Mouse (Mus musculus): ENCODE measurements around the gene Aacs. TPM values are rescaled to one million over a fixed set of nuclear protein-coding genes. Genes with fewer than 3 reads are reported as not detected.

Aacs gene
- polyA plus RNA-seq, 1 experiment, result 51.0 TPM

- TF ChIP-seq CTCF (IDR thresholded peaks at IDR 0.05; ENCODE audit: borderline replicate concordance, control insufficient read depth, extremely low read depth, insufficient read depth, low read length, poor library complexity), result no peak
- TF ChIP-seq POLR2A (IDR thresholded peaks at IDR 0.05; ENCODE audit: control insufficient read depth, extremely low read depth, insufficient read depth, low read length, poor library complexity), result no peak
- WGBS, result 7% methylated on average over 15 of the region's 15 CpGs
- Histone ChIP-seq H3K27ac (ENCODE audit: control insufficient read depth, insufficient read depth, low read length) (no peak overlapping the region), H3K4me3 (ENCODE audit: control insufficient read depth, insufficient read depth, low read length) (peak overlapping the region; percentile 20), H3K4me1 (replicated peaks; ENCODE audit: control insufficient read depth, insufficient read depth, low read length) (peaks cover 3% of the 10 kb centered on the region; the same call in 1 of the 2 replicates), H3K27me3 (ENCODE audit: control insufficient read depth, insufficient read depth, low read length) (no peaks in the 10 kb centered on the region), H3K36me3 (ENCODE audit: control insufficient read depth, insufficient read depth, low read length) (no peaks in the 10 kb centered on the region)
- DNase-seq, result no peak
Observed at GRCm38 (mm10) chr5:125520930-125521590, 45.4 kb downstream of the Aacs start.

- no peak overlapping the region for H3K27ac ChIP-seq (ENCODE audit: control insufficient read depth, insufficient read depth, low read length)
- H3K4me1 ChIP-seq (replicated peaks; ENCODE audit: control insufficient read depth, insufficient read depth, low read length), result peaks cover 3% of the 10 kb centered on the region; the same call in 1 of the 2 replicates
- no peaks in the 10 kb centered on the region for H3K27me3 ChIP-seq (ENCODE audit: control insufficient read depth, insufficient read depth, low read length)
- WGBS, result 96% methylated on average over 2 of the region's 2 CpGs
- no peaks in the 10 kb centered on the region for H3K36me3 ChIP-seq (ENCODE audit: control insufficient read depth, insufficient read depth, low read length)
- H3K4me3 ChIP-seq (ENCODE audit: control insufficient read depth, insufficient read depth, low read length), result no peak overlapping the region
- TF ChIP-seq POLR2A (IDR thresholded peaks at IDR 0.05; ENCODE audit: control insufficient read depth, extremely low read depth, insufficient read depth, low read length, poor library complexity) (no peak), CTCF (IDR thresholded peaks at IDR 0.05; ENCODE audit: borderline replicate concordance, control insufficient read depth, extremely low read depth, insufficient read depth, low read length, poor library complexity) (no peak)
- DNase-seq, result no peak
Observed at GRCm38 (mm10) chr5:125523361-125523760, 47.7 kb downstream of the Aacs start.

GRCm38 (mm10) chr5:125525516-125525915 is 49.9 kb downstream of the Aacs start:
- Histone ChIP-seq H3K27ac (ENCODE audit: control insufficient read depth, insufficient read depth, low read length) (no peak overlapping the region), H3K4me3 (ENCODE audit: control insufficient read depth, insufficient read depth, low read length) (no peak overlapping the region), H3K36me3 (ENCODE audit: control insufficient read depth, insufficient read depth, low read length) (no peaks in the 10 kb centered on the region), H3K27me3 (ENCODE audit: control insufficient read depth, insufficient read depth, low read length) (no peaks in the 10 kb centered on the region), H3K4me1 (replicated peaks; ENCODE audit: control insufficient read depth, insufficient read depth, low read length) (peaks cover 3% of the 10 kb centered on the region; the same call in 1 of the 2 replicates)
- no peak for DNase-seq
- TF ChIP-seq CTCF (IDR thresholded peaks at IDR 0.05; ENCODE audit: borderline replicate concordance, control insufficient read depth, extremely low read depth, insufficient read depth, low read length, poor library complexity), result no peak
- TF ChIP-seq POLR2A (IDR thresholded peaks at IDR 0.05; ENCODE audit: control insufficient read depth, extremely low read depth, insufficient read depth, low read length, poor library complexity), result no peak
- 65% methylated on average over 5 of the region's 5 CpGs for WGBS

GRCm38 (mm10) chr5:125526464-125526863 is 50.9 kb downstream of the Aacs start:
- H3K36me3 ChIP-seq (ENCODE audit: control insufficient read depth, insufficient read depth, low read length), result no peaks in the 10 kb centered on the region
- DNase-seq, result peak; percentile 35
- TF ChIP-seq CTCF (IDR thresholded peaks at IDR 0.05; ENCODE audit: borderline replicate concordance, control insufficient read depth, extremely low read depth, insufficient read depth, low read length, poor library complexity), result no peak
- TF ChIP-seq POLR2A (IDR thresholded peaks at IDR 0.05; ENCODE audit: control insufficient read depth, extremely low read depth, insufficient read depth, low read length, poor library complexity), result no peak
- WGBS, result 83% methylated on average over 4 of the region's 4 CpGs
- H3K4me1 ChIP-seq (replicated peaks; ENCODE audit: control insufficient read depth, insufficient read depth, low read length), result peaks cover under 1% of the 10 kb centered on the region; the same call in 1 of the 2 replicates
- no peak overlapping the region for H3K4me3 ChIP-seq (ENCODE audit: control insufficient read depth, insufficient read depth, low read length)
- no peak overlapping the region for H3K27ac ChIP-seq (ENCODE audit: control insufficient read depth, insufficient read depth, low read length)
- H3K27me3 ChIP-seq (ENCODE audit: control insufficient read depth, insufficient read depth, low read length), result peaks cover 4% of the 10 kb centered on the region; the same call in 1 of the 2 replicates

- H3K27me3 ChIP-seq (ENCODE audit: control insufficient read depth, insufficient read depth, low read length), result peaks cover 4% of the 10 kb centered on the region; the same call in 1 of the 2 replicates
- no peak for TF ChIP-seq POLR2A (IDR thresholded peaks at IDR 0.05; ENCODE audit: control insufficient read depth, extremely low read depth, insufficient read depth, low read length, poor library complexity)
- TF ChIP-seq CTCF (IDR thresholded peaks at IDR 0.05; ENCODE audit: borderline replicate concordance, control insufficient read depth, extremely low read depth, insufficient read depth, low read length, poor library complexity), result peak; percentile 77
- no peak overlapping the region for H3K27ac ChIP-seq (ENCODE audit: control insufficient read depth, insufficient read depth, low read length)
- peak; percentile 75 for DNase-seq
- no peak overlapping the region for H3K4me3 ChIP-seq (ENCODE audit: control insufficient read depth, insufficient read depth, low read length)
- H3K4me1 ChIP-seq (replicated peaks; ENCODE audit: control insufficient read depth, insufficient read depth, low read length), result no peaks in the 10 kb centered on the region; the same call in 1 of the 2 replicates
- H3K36me3 ChIP-seq (ENCODE audit: control insufficient read depth, insufficient read depth, low read length), result no peaks in the 10 kb centered on the region
- WGBS, result 7% methylated on average over 5 of the region's 5 CpGs
Observed at GRCm38 (mm10) chr5:125529109-125529508, 53.5 kb downstream of the Aacs start.

- Histone ChIP-seq H3K4me1 (replicated peaks; ENCODE audit: control insufficient read depth, insufficient read depth, low read length) (no peaks in the 10 kb centered on the region; the same call in 1 of the 2 replicates), H3K36me3 (ENCODE audit: control insufficient read depth, insufficient read depth, low read length) (no peaks in the 10 kb centered on the region), H3K4me3 (ENCODE audit: control insufficient read depth, insufficient read depth, low read length) (no peak within 1 kb of the TSS), H3K27ac (ENCODE audit: control insufficient read depth, insufficient read depth, low read length) (no peak within 1 kb of the TSS), H3K27me3 (ENCODE audit: control insufficient read depth, insufficient read depth, low read length) (peaks cover 12% of the 10 kb centered on the region; the same call in 1 of the 2 replicates)
- 5% methylated on average over 25 of the region's 25 CpGs for WGBS
- DNase-seq, result no peak
- TF ChIP-seq POLR2A (IDR thresholded peaks at IDR 0.05; ENCODE audit: control insufficient read depth, extremely low read depth, insufficient read depth, low read length, poor library complexity) (no peak), CTCF (IDR thresholded peaks at IDR 0.05; ENCODE audit: borderline replicate concordance, control insufficient read depth, extremely low read depth, insufficient read depth, low read length, poor library complexity) (no peak)
Observed at GRCm38 (mm10) chr5:125531634-125532033, 56.0 kb downstream of the Aacs start, which contains the start of gene Tmem132b. TSS of gene Tmem132b (plus strand) at chr5:125531774.
